Mouse (Mus musculus) heart, embryonic 12.5 days (tissue): ENCODE measurements around the gene Mrps34. TPM values are rescaled to one million over a fixed set of nuclear protein-coding genes. Genes with fewer than 3 reads are reported as not detected.
A peak's percentile ranks its signal among the peaks of the same experiment; 100 is the strongest.

ENCODE experiments used
- ATAC-seq: fragments of 200-750 bp; cut with Nextera tagmentation; 2 replicates; pipeline ENCODE4 v1.8.0; 2017; ENCODE audit warnings: moderate TSS enrichment, moderate library complexity; ENCODE audit not compliant: insufficient number of reproducible peaks, low FRiP score
- H3K27ac ChIP-seq: fragments of 300-500 bp; sonication (generic); 2 replicates; pipeline ENCODE4 v1.5.1; 2016; ENCODE audit warnings: mild to moderate bottlenecking, moderate library complexity; ENCODE audit not compliant: poor library complexity, severe bottlenecking
- H3K27me3 ChIP-seq: fragments of 300-500 bp; sonication (generic); replicated peaks from 2 replicates; pipeline ENCODE4 v1.6.1; 2016; ENCODE audit warnings: mild to moderate bottlenecking, moderate library complexity
- H3K36me3 ChIP-seq: fragments of 300-500 bp; sonication (generic); 2 replicates; pipeline ENCODE4 v1.6.1; 2016; ENCODE audit warnings: mild to moderate bottlenecking, moderate library complexity
- H3K4me1 ChIP-seq: fragments of 300-500 bp; sonication (generic); replicated peaks from 2 replicates; pipeline ENCODE4 v1.6.1; 2016; ENCODE audit warnings: mild to moderate bottlenecking
- H3K4me2 ChIP-seq: fragments of 300-500 bp; sonication (generic); 2 replicates; pipeline ENCODE4 v1.6.1; 2016; ENCODE audit warnings: mild to moderate bottlenecking, moderate library complexity
- H3K4me3 ChIP-seq: fragments of 300-500 bp; sonication (generic); 2 replicates; pipeline ENCODE4 v1.5.1; 2016; ENCODE audit warnings: mild to moderate bottlenecking
- H3K9ac ChIP-seq: fragments of 300-500 bp; sonication (generic); 2 replicates; pipeline ENCODE4 v1.6.1; 2016; ENCODE audit warnings: mild to moderate bottlenecking, moderate library complexity
- H3K9me3 ChIP-seq: fragments of 300-500 bp; sonication (generic); replicated peaks from 2 replicates; pipeline ENCODE4 v1.6.1; 2016; ENCODE audit warnings: mild to moderate bottlenecking, moderate library complexity
- WGBS: fragments of 180-500 bp; shearing (Covaris S2); methylation state at CpG from one replicate; pipeline ENCODE4 v1.1.7; 2016; 5-methylcytosine and 5-hydroxymethylcytosine counted together
- polyA plus RNA-seq: library from polyadenylated mRNA; unstranded; fragments of >200 nt; fragmentation: Nextera tagmentation; extraction: Ambion mirVana; gene quantifications from 2 replicates; pipeline ENCODE4 v1.2.1, GENCODE M21; 2016

Mrps34 gene
- polyA plus RNA-seq, 1 experiment from 2014 or later: 91.1 TPM

GRCm38 (mm10) chr17:24902671-24903474, 8.0 kb downstream of the Mrps34 start:
- H3K36me3 ChIP-seq: peaks cover 100% of the 10 kb centered on the region
- no peaks in the 10 kb centered on the region for H3K9me3 ChIP-seq
- H3K27ac ChIP-seq: no peak overlapping the region
- ATAC-seq: peak; percentile 89
- no peaks in the 10 kb centered on the region for H3K27me3 ChIP-seq
- no peak overlapping the region for H3K9ac ChIP-seq
- H3K4me1 ChIP-seq: peaks cover 15% of the 10 kb centered on the region
- 68% methylated on average over 9 of the region's 9 CpGs for WGBS
- H3K4me2 ChIP-seq: 0 out of 2 replicates have a peak overlapping the region, but pooled peaks have one; percentile 12
- H3K4me3 ChIP-seq: no peak overlapping the region

GRCm38 (mm10) chr17:24903767-24904166, 8.9 kb downstream of the Mrps34 start:
- H3K4me2 ChIP-seq: no peak overlapping the region
- no peak overlapping the region for H3K9ac ChIP-seq
- H3K36me3 ChIP-seq: peaks cover 100% of the 10 kb centered on the region
- H3K9me3 ChIP-seq: no peaks in the 10 kb centered on the region
- H3K4me1 ChIP-seq: peaks cover 9% of the 10 kb centered on the region
- no peak overlapping the region for H3K4me3 ChIP-seq
- no peak for ATAC-seq
- H3K27ac ChIP-seq: no peak overlapping the region
- H3K27me3 ChIP-seq: no peaks in the 10 kb centered on the region
- WGBS: 85% methylated on average over 9 of the region's 9 CpGs

GRCm38 (mm10) chr17:24907591-24907990, 12.7 kb downstream of the Mrps34 start:
- Histone ChIP-seq H3K9ac (no peak overlapping the region), H3K9me3 (no peaks in the 10 kb centered on the region), H3K4me2 (no peak overlapping the region), H3K27ac (no peak overlapping the region), H3K4me1 (no peaks in the 10 kb centered on the region), H3K27me3 (no peaks in the 10 kb centered on the region), H3K4me3 (no peak overlapping the region), H3K36me3 (peaks cover 100% of the 10 kb centered on the region)
- no peak for ATAC-seq
- 92% methylated on average over 2 of the region's 2 CpGs for WGBS

GRCm38 (mm10) chr17:24913984-24914383, 19.1 kb downstream of the Mrps34 start:
- Histone ChIP-seq H3K27ac (no peak overlapping the region), H3K4me3 (no peak overlapping the region), H3K4me2 (no peak overlapping the region), H3K9ac (no peak overlapping the region), H3K27me3 (no peaks in the 10 kb centered on the region), H3K36me3 (peaks cover 98% of the 10 kb centered on the region), H3K9me3 (no peaks in the 10 kb centered on the region), H3K4me1 (no peaks in the 10 kb centered on the region)
- ATAC-seq: no peak

- Histone ChIP-seq H3K9me3 (no peaks in the 10 kb centered on the region), H3K27me3 (no peaks in the 10 kb centered on the region), H3K4me2 (no peak overlapping the region), H3K9ac (no peak overlapping the region), H3K27ac (no peak overlapping the region), H3K4me3 (no peak overlapping the region), H3K36me3 (peaks cover 98% of the 10 kb centered on the region), H3K4me1 (no peaks in the 10 kb centered on the region)
- ATAC-seq: no peak
- 89% methylated on average over 1 of the region's 1 CpGs for WGBS
Observed at GRCm38 (mm10) chr17:24923246-24923645, 28.3 kb downstream of the Mrps34 start.

GRCm38 (mm10) chr17:24929506-24929905, 34.6 kb downstream of the Mrps34 start:
- ATAC-seq: no peak
- H3K4me1 ChIP-seq: peaks cover 21% of the 10 kb centered on the region
- no peaks in the 10 kb centered on the region for H3K27me3 ChIP-seq
- H3K27ac ChIP-seq: no peak overlapping the region
- H3K36me3 ChIP-seq: peaks cover 52% of the 10 kb centered on the region
- H3K9ac ChIP-seq: no peak overlapping the region
- 77% methylated on average over 1 of the region's 1 CpGs for WGBS
- H3K4me2 ChIP-seq: no peak overlapping the region
- no peaks in the 10 kb centered on the region for H3K9me3 ChIP-seq
- no peak overlapping the region for H3K4me3 ChIP-seq

GRCm38 (mm10) chr17:24932431-24932830, 37.5 kb downstream of the Mrps34 start:
- no peaks in the 10 kb centered on the region for H3K27me3 ChIP-seq
- no peak overlapping the region for H3K4me3 ChIP-seq
- no peak overlapping the region for H3K4me2 ChIP-seq
- WGBS: 93% methylated on average over 4 of the region's 4 CpGs
- peaks cover 35% of the 10 kb centered on the region for H3K4me1 ChIP-seq
- H3K27ac ChIP-seq: no peak overlapping the region
- no peak for ATAC-seq
- peaks cover 22% of the 10 kb centered on the region for H3K36me3 ChIP-seq
- H3K9me3 ChIP-seq: no peaks in the 10 kb centered on the region
- H3K9ac ChIP-seq: no peak overlapping the region

GRCm38 (mm10) chr17:24933163-24933562, 38.2 kb downstream of the Mrps34 start:
- Histone ChIP-seq H3K27me3 (no peaks in the 10 kb centered on the region), H3K4me1 (peaks cover 35% of the 10 kb centered on the region), H3K9me3 (no peaks in the 10 kb centered on the region), H3K4me3 (no peak overlapping the region), H3K9ac (no peak overlapping the region), H3K27ac (no peak overlapping the region), H3K4me2 (no peak overlapping the region), H3K36me3 (peaks cover 16% of the 10 kb centered on the region)
- ATAC-seq: no peak
- 77% methylated on average over 4 of the region's 4 CpGs for WGBS

GRCm38 (mm10) chr17:24934926-24935325, 40.0 kb downstream of the Mrps34 start:
- Histone ChIP-seq H3K4me3 (peak overlapping the region; percentile 66), H3K9me3 (no peaks in the 10 kb centered on the region), H3K36me3 (peaks cover 8% of the 10 kb centered on the region), H3K9ac (peak overlapping the region; percentile 85), H3K4me1 (peaks cover 28% of the 10 kb centered on the region), H3K27me3 (no peaks in the 10 kb centered on the region), H3K4me2 (peak overlapping the region; percentile 75), H3K27ac (no peak overlapping the region)
- 30% methylated on average over 4 of the region's 4 CpGs for WGBS
- no peak for ATAC-seq

GRCm38 (mm10) chr17:24935666-24936065, 40.8 kb downstream of the Mrps34 start:
- Histone ChIP-seq H3K9ac (peak overlapping the region; percentile 85), H3K27ac (no peak overlapping the region), H3K9me3 (no peaks in the 10 kb centered on the region), H3K4me2 (peak overlapping the region; percentile 75), H3K4me1 (peaks cover 28% of the 10 kb centered on the region), H3K4me3 (peak overlapping the region; percentile 66), H3K27me3 (no peaks in the 10 kb centered on the region), H3K36me3 (peaks cover 8% of the 10 kb centered on the region)
- ATAC-seq: no peak

- under 1% methylated on average over 78 of the region's 78 CpGs for WGBS
- ATAC-seq: peak; percentile 98
- Histone ChIP-seq H3K27me3 (no peaks in the 10 kb centered on the region), H3K9ac (peak within 1 kb of the TSS; percentile 85), H3K4me3 (peak within 1 kb of the TSS; percentile 66), H3K4me2 (peak within 1 kb of the TSS; percentile 75), H3K27ac (peak within 1 kb of the TSS; percentile 60), H3K4me1 (peaks cover 28% of the 10 kb centered on the region), H3K9me3 (no peaks in the 10 kb centered on the region), H3K36me3 (peaks cover 4% of the 10 kb centered on the region)
Observed at GRCm38 (mm10) chr17:24936259-24937237, 41.6 kb downstream of the Mrps34 start, which contains the start of gene Mapk8ip3. Gene Mapk8ip3 (minus strand): TSS chr17:24936977.
